Mouse (Mus musculus) cerebral cortex, adult 2 months (tissue): ENCODE results near the gene Fam172a.

Experiments used
- WGBS: fragments of 180-500 bp; shearing (Covaris S2); methylation state at CpG from one replicate; pipeline ENCODE4 v1.1.7; 2018; 5-methylcytosine and 5-hydroxymethylcytosine counted together

Gene Fam172a

GRCm38 (mm10) chr13:78200407-78200806, 498.6 kb downstream of the Fam172a start:
- 0% methylated on average over 9 of the region's 9 CpGs for WGBS

GRCm38 (mm10) chr13:78200991-78201870, 499.4 kb downstream of the Fam172a start:
- WGBS = under 1% methylated on average over 27 of the region's 30 CpGs

GRCm38 (mm10) chr13:78201871-78202565, 500.2 kb downstream of the Fam172a start:
- under 1% methylated on average over 22 of the region's 22 CpGs for WGBS

GRCm38 (mm10) chr13:78202574-78203347, 500.9 kb downstream of the Fam172a start:
- under 1% methylated on average over 47 of the region's 47 CpGs for WGBS

GRCm38 (mm10) chr13:78203348-78204061, 501.7 kb downstream of the Fam172a start:
- WGBS = under 1% methylated on average over 37 of the region's 37 CpGs

GRCm38 (mm10) chr13:78206891-78207430, 505.1 kb downstream of the Fam172a start:
- WGBS = 36% methylated on average over 7 of the region's 7 CpGs

GRCm38 (mm10) chr13:78207796-78208645, 506.2 kb downstream of the Fam172a start:
- WGBS = 28% methylated on average over 12 of the region's 12 CpGs

GRCm38 (mm10) chr13:78208689-78209410, 507.0 kb downstream of the Fam172a start:
- WGBS = 35% methylated on average over 14 of the region's 14 CpGs

GRCm38 (mm10) chr13:78209611-78210028, 507.8 kb downstream of the Fam172a start:
- 12% methylated on average over 12 of the region's 12 CpGs for WGBS

- 5% methylated on average over 38 of the region's 38 CpGs for whole genome bisulfite sequencing
Observed at GRCm38 (mm10) chr13:78210029-78210747, 508.4 kb downstream of the Fam172a start.

GRCm38 (mm10) chr13:78210748-78211089, 508.9 kb downstream of the Fam172a start:
- 18% methylated on average over 13 of the region's 13 CpGs for WGBS

- WGBS = 52% methylated on average over 14 of the region's 14 CpGs
Observed at GRCm38 (mm10) chr13:78211231-78212010, 509.6 kb downstream of the Fam172a start.

GRCm38 (mm10) chr13:78212111-78212510, 510.3 kb downstream of the Fam172a start:
- WGBS = 47% methylated on average over 15 of the region's 15 CpGs

- 71% methylated on average over 2 of the region's 2 CpGs for WGBS
Observed at GRCm38 (mm10) chr13:78213155-78213554, 511.3 kb downstream of the Fam172a start.

- WGBS = 51% methylated on average over 2 of the region's 2 CpGs
Observed at GRCm38 (mm10) chr13:78215223-78215622, 513.4 kb downstream of the Fam172a start.
